Mouse (Mus musculus): ENCODE data around the gene 2010109A12Rik. TPM values are rescaled to one million over a fixed set of nuclear protein-coding genes. Genes with fewer than 3 reads are reported as not detected.

The 2010109A12Rik gene
- polyA plus RNA-seq, 1 experiment from 2014 or later = 3.0 TPM

- H3K27me3 ChIP-seq = no peaks in the 10 kb centered on the region
- no peak overlapping the region for H3K9ac ChIP-seq
- 70% methylated on average over 3 of the region's 3 CpGs for WGBS
- no peaks in the 10 kb centered on the region for H3K36me3 ChIP-seq (ENCODE audit: poor library complexity, severe bottlenecking)
- H3K4me2 ChIP-seq = no peak overlapping the region
- no peak overlapping the region for H3K4me3 ChIP-seq
- H3K4me1 ChIP-seq = 0 out of 2 replicates have a peak, but pooled peaks cover 1% of the 10 kb centered on the region
- ATAC-seq = no peak
- H3K9me3 ChIP-seq (replicated peaks) = no peaks in the 10 kb centered on the region
- H3K27ac ChIP-seq = no peak overlapping the region
Measured at GRCm38 (mm10) chr5:93260983-93261382, 54.7 kb downstream of the 2010109A12Rik start.

GRCm38 (mm10) chr5:93262751-93263150 is 56.4 kb downstream of the 2010109A12Rik start:
- H3K9me3 ChIP-seq (replicated peaks) = no peaks in the 10 kb centered on the region
- ATAC-seq = no peak
- no peak overlapping the region for H3K4me2 ChIP-seq
- no peak overlapping the region for H3K27ac ChIP-seq
- H3K27me3 ChIP-seq = no peaks in the 10 kb centered on the region
- H3K4me1 ChIP-seq = peaks cover 6% of the 10 kb centered on the region
- no peak overlapping the region for H3K9ac ChIP-seq
- WGBS = 86% methylated on average over 2 of the region's 2 CpGs
- H3K36me3 ChIP-seq (ENCODE audit: poor library complexity, severe bottlenecking) = no peaks in the 10 kb centered on the region
- H3K4me3 ChIP-seq = no peak overlapping the region

Other genes starting within 250 kb of the 2010109A12Rik start
- not detected in 2 replicates for gene Sowahb, start 161.5 kb upstream of the 2010109A12Rik start, polyA plus RNA-seq (2015; fragmentation: Nextera tagmentation; extraction: Ambion mirVana)
- gene Sept11, start 113.1 kb upstream of the 2010109A12Rik start, polyA plus RNA-seq (2015; fragmentation: Nextera tagmentation; extraction: Ambion mirVana) = 201 and 207 TPM in 2 replicates
- gene Ccni, start within 50 bp of the 2010109A12Rik start, polyA plus RNA-seq (2015; fragmentation: Nextera tagmentation; extraction: Ambion mirVana) = 161 and 183 TPM in 2 replicates
- gene Ccng2, start 60.7 kb downstream of the 2010109A12Rik start, polyA plus RNA-seq (2015; fragmentation: Nextera tagmentation; extraction: Ambion mirVana) = 130 and 141 TPM in 2 replicates

All from forebrain, embryonic 13.5 days (tissue).